Mouse (Mus musculus) CH12.LX (cell line): ENCODE measurements at regions not wholly inside any gene's neighbourhood (a gene's known extent, or its start where the extent isn't known, plus 50 kb on each side); places are given as distances from the start of the nearest gene placed in this dataset.

ENCODE experiments used
- DNase-seq: peaks from one replicate; pipeline ENCODE4 v3.0.0-alpha.2; 2013; ENCODE audit errors: extremely low read depth
- H3K27ac ChIP-seq: 2 replicates; pipeline ENCODE4 v1.5.1; 2012; ENCODE audit warnings: low read depth, mild to moderate bottlenecking, control low read depth, moderate library complexity; ENCODE audit not compliant: insufficient read depth
- H3K27me3 ChIP-seq: replicated peaks from 2 replicates; pipeline ENCODE3; 2012; ENCODE audit warnings: inconsistent platforms
- H3K36me3 ChIP-seq, 2 experiments: replicated peaks in 1 of 2; 2 replicates each; pipeline versions ENCODE3 to v1.6.1; 2012; ENCODE audit warnings: inconsistent platforms in 1 of 2, low read length in 1 of 2, mild to moderate bottlenecking in 1 of 2, mixed read lengths in 1 of 2, moderate library complexity in 1 of 2; ENCODE audit not compliant: control insufficient read depth in 1 of 2, insufficient read depth in 1 of 2
- H3K4me1 ChIP-seq, 2 experiments: 2 replicates each; pipeline ENCODE4 v1.6.1; 2012; ENCODE audit warnings: inconsistent platforms in 1 of 2, moderate library complexity in 1 of 2; ENCODE audit not compliant: insufficient read depth in 2 of 2, control insufficient read depth in 1 of 2
- H3K4me2 ChIP-seq: 2 replicates; pipeline ENCODE4 v1.6.1; 2012; ENCODE audit warnings: low read depth, mild to moderate bottlenecking, control low read depth; ENCODE audit not compliant: poor library complexity, insufficient read depth, severe bottlenecking
- H3K4me3 ChIP-seq, 3 experiments: fragments of 150-350 bp in 1 of 3; sonication (generic) in 1 of 3; replicated peaks in 1 of 3; 2 replicates each; pipeline versions ENCODE3 to v1.5.1; 2011 to 2012; ENCODE audit warnings: low read depth in 2 of 3, low read length in 2 of 3, mild to moderate bottlenecking in 2 of 3, moderate library complexity in 2 of 3, control low read depth in 1 of 3, improper control_type of control experiment in 1 of 3, inconsistent platforms in 1 of 3, mixed read lengths in 1 of 3; ENCODE audit not compliant: poor library complexity in 1 of 3
- H3K79me2 ChIP-seq: replicated peaks from 2 replicates; pipeline ENCODE4 v1.6.1; 2012; ENCODE audit warnings: mild to moderate bottlenecking, moderate library complexity; ENCODE audit not compliant: control insufficient read depth, poor library complexity, insufficient read depth, severe bottlenecking; ENCODE audit errors: extremely low read depth
- H3K9ac ChIP-seq: 2 replicates; pipeline ENCODE4 v1.6.1; 2012; ENCODE audit warnings: low read depth, mild to moderate bottlenecking, control low read depth, moderate library complexity; ENCODE audit not compliant: insufficient read depth
- H3K9me3 ChIP-seq: replicated peaks from 2 replicates; pipeline ENCODE3; 2012; ENCODE audit warnings: low read length, inconsistent platforms, mixed read lengths
- BHLHE40 ChIP-seq: IDR thresholded peaks from 2 replicates; pipeline ENCODE4 v1.6.1; 2011; ENCODE audit warnings: mild to moderate bottlenecking, low read depth, low read length, improper control_type of control experiment
- CHD1 ChIP-seq: IDR thresholded peaks from 2 replicates; pipeline ENCODE4 v1.6.1; 2012; ENCODE audit warnings: low read depth, low read length, improper control_type of control experiment, inconsistent platforms
- ELF1 ChIP-seq: IDR thresholded peaks from 2 replicates; pipeline ENCODE4 v1.6.1; 2014; ENCODE audit warnings: low read depth, mild to moderate bottlenecking, inconsistent platforms, low read length, improper control_type of control experiment
- HCFC1 ChIP-seq: IDR thresholded peaks from 2 replicates; pipeline ENCODE4 v1.6.1; 2012; ENCODE audit warnings: low read depth, mild to moderate bottlenecking, inconsistent platforms, low read length, improper control_type of control experiment
- IRF4 ChIP-seq: IDR thresholded peaks from 2 replicates; pipeline ENCODE4 v1.6.1; 2014; ENCODE audit warnings: low read depth, mild to moderate bottlenecking, inconsistent platforms, low read length, improper control_type of control experiment
- KAT2A ChIP-seq: IDR thresholded peaks from 2 replicates; pipeline ENCODE4 v1.6.1; 2012; ENCODE audit warnings: low read length, improper control_type of control experiment, inconsistent platforms; ENCODE audit not compliant: insufficient replicate concordance
- MAX ChIP-seq: IDR thresholded peaks from 2 replicates; pipeline ENCODE4 v1.6.1; 2011; ENCODE audit warnings: low read length, improper control_type of control experiment
- NRF1 ChIP-seq: IDR thresholded peaks from 2 replicates; pipeline ENCODE4 v1.6.1; 2014; ENCODE audit warnings: low read depth, mild to moderate bottlenecking, inconsistent platforms, low read length, improper control_type of control experiment, moderate library complexity
- PAX5 ChIP-seq: IDR thresholded peaks from 2 replicates; pipeline ENCODE4 v1.6.1; 2012; ENCODE audit warnings: low read length, inconsistent platforms, mixed read lengths
- SIN3A ChIP-seq: IDR thresholded peaks from 2 replicates; pipeline ENCODE4 v1.6.1; 2012; ENCODE audit warnings: low read length, improper control_type of control experiment, inconsistent platforms
- UBTF ChIP-seq: IDR thresholded peaks from 2 replicates; pipeline ENCODE4 v1.6.1; 2012; ENCODE audit warnings: low read depth, mild to moderate bottlenecking, inconsistent platforms, low read length, improper control_type of control experiment, moderate library complexity
- USF1 ChIP-seq: IDR thresholded peaks from 2 replicates; pipeline ENCODE4 v1.6.1; 2014; ENCODE audit warnings: low read depth, mild to moderate bottlenecking, inconsistent platforms, low read length, improper control_type of control experiment
- USF2 ChIP-seq: conservative IDR thresholded peaks from 2 replicates; pipeline ENCODE4 v1.6.1; 2011; ENCODE audit warnings: low read depth, low read length, improper control_type of control experiment
- ZC3H11A ChIP-seq: IDR thresholded peaks from 2 replicates; pipeline ENCODE4 v1.6.1; 2012; ENCODE audit warnings: low read depth, mild to moderate bottlenecking, inconsistent platforms, low read length, improper control_type of control experiment
- ZMIZ1 ChIP-seq: IDR thresholded peaks from 2 replicates; pipeline ENCODE4 v1.6.1; 2012; ENCODE audit warnings: low read depth, mild to moderate bottlenecking, inconsistent platforms, low read length, improper control_type of control experiment
- dilution Hi-C: fragments of 300-500 bp; cut with MboI; formaldehyde crosslinking; loops from 2 replicates; pipeline ENCODE4 v1.14.3; 2020; ENCODE audit warnings: low sequenced_read_pairs; ENCODE audit not compliant: extremely low pct_unique_long_range_greater_than_20kb, extremely low pct_ligation_motif_present
- in situ Hi-C: fragments of 300-500 bp; cut with MboI; formaldehyde crosslinking; loops from 3 replicates; pipeline ENCODE4 v1.14.3; 2019; ENCODE audit warnings: low sequenced_read_pairs, low pct_ligation_motif_present, low pct_unique_long_range_greater_than_20kb, mixed read lengths

DNA sequence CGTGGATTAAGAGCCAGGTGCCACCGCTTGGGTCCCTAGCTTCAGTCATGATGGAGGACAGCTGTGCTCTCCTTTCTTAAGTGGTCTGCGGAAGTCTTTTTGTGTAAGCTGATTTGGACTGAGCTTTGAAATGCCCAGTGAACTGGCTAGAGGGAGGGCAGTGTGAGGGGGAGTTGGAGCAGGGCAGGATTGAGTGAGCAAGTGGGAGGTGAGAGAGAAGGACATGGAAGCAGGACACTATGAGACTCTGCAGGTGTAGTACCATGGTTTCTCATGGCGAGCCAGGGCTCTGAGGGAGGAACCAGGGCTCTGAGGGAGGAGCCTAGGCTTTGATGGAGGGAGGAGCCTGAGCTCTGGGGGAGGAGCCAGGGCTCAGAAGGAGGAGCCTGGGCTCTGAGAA, 262.3 kb upstream of the Habp2 start:
- no peaks in the 10 kb centered on the region for H3K79me2 ChIP-seq
- H3K27ac ChIP-seq, result no peak overlapping the region
- in situ Hi-C loops (no loop called here), dilution Hi-C loops (no loop called here)
- no peak for DNase-seq
- H3K36me3 ChIP-seq, result no peaks in the 10 kb centered on the region
- no peak overlapping the region for H3K9ac ChIP-seq
- H3K4me3 ChIP-seq, result no peak overlapping the region
- H3K9me3 ChIP-seq, result peaks cover 10% of the 10 kb centered on the region
- H3K4me2 ChIP-seq, result no peak overlapping the region
- no peak for TF ChIP-seq PAX5
- no peak for TF ChIP-seq IRF4
- TF ChIP-seq USF2, result no peak
- TF ChIP-seq MAX, result no peak
- no peak for TF ChIP-seq NRF1
- no peak for TF ChIP-seq ELF1
- TF ChIP-seq HCFC1, result no peak
- no peak for TF ChIP-seq BHLHE40
- TF ChIP-seq KAT2A, result no peak
- TF ChIP-seq ZMIZ1, result no peak
- TF ChIP-seq ZC3H11A, result no peak
- TF ChIP-seq SIN3A, result no peak
- no peak for TF ChIP-seq CHD1
- no peak for TF ChIP-seq USF1
- TF ChIP-seq, all 38 proteins: peak for 0
- H3K27me3 ChIP-seq, result peaks cover 40% of the 10 kb centered on the region
- H3K4me1 ChIP-seq, result no peaks in the 10 kb centered on the region

DNA sequence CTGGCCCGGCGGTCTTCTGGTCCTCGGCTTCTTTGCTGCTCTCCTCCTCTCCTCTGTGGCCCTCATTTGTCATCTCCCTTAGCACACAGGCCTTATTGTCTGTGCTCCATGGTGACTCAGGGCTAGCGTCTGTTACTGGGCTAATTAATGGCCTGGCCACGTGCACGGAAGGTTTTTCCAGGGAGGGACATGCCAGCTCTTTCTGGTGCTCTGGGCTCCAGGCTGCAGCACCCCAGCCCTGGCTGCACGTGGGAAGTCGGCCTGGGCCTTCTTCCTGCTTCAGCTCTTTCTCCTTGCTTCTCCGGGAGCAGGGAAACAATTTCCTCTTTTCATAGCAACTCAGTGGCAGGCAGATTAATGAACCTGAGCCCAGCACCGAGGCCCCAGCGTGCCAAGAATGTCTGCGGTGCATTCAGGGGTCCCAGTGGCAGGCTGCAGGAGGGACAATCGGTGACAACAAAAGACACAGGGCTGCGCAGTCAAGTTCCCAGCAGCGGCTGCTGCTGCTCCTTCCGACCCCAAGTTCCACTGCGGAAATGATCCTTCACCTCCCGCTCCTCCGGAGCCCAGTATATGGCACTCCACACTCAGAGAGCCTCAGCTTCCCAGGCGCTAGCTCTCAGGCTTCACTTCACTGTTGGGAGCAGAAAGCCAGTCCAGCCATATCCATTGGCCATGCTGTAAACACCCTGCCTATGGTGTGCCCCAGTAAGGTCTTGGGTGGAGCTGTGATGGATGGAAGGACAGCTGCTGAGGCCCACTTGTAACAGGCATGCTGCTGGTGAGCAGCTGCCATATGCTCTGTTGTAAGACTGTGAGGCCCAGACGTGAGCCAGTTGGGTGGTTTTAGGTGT, 257.3 kb upstream of the Habp2 start:
- Histone ChIP-seq H3K9me3 (peaks cover 8% of the 10 kb centered on the region), H3K27ac (no peak overlapping the region), H3K4me3 (no peak overlapping the region), H3K9ac (no peak overlapping the region), H3K4me2 (no peak overlapping the region), H3K79me2 (no peaks in the 10 kb centered on the region), H3K4me1 (no peaks in the 10 kb centered on the region), H3K36me3 (no peaks in the 10 kb centered on the region)
- no peak for DNase-seq
- dilution Hi-C loops, result no loop called here
- no peak for TF ChIP-seq KAT2A
- no peak for TF ChIP-seq USF2
- no peak for TF ChIP-seq UBTF
- TF ChIP-seq, all 38 proteins: peak for 0
- peaks cover 38% of the 10 kb centered on the region for H3K27me3 ChIP-seq
- in situ Hi-C loops, result no loop called here
